Mouse (Mus musculus): Measurements from ENCODE around the gene Khnyn.

DNA sequence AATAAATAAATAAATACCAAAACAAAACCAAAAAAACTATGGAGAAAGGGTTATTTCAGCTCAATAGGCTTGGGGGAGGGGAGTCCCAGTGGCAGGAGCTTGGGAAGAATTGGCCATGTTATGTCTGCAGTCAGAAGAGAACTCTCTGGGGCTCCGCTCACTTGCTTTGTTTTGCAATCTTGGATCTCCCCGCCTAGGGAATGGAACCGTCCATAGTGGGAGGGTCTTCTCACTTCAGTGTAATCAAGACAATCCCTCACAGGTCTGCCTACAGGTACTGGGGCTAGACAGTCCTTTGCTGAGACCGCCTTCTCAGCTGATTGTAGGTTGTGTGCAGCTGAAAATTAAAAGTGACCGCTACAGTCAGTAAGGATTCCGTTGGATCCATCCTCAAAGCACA lies 15.2 kb upstream of the Khnyn start:
- TF ChIP-seq EP300 (IDR thresholded peaks at IDR 0.05; ENCODE audit: low read depth) = no peak
- no peak for TF ChIP-seq CTCF (IDR thresholded peaks at IDR 0.05; ENCODE audit: low read depth)
